Mouse (Mus musculus) MEL (cell line): ENCODE data around the gene Smarcc2.

Source experiments
- MAX ChIP-seq: IDR thresholded peaks from 2 replicates; pipeline ENCODE4 v1.6.1; 2011; ENCODE audit warnings: low read length, improper control_type of control experiment
- MAZ ChIP-seq: IDR thresholded peaks from 2 replicates; pipeline ENCODE4 v1.6.1; 2012; ENCODE audit warnings: low read depth, mild to moderate bottlenecking, inconsistent platforms, low read length, improper control_type of control experiment
- TAL1 ChIP-seq: IDR thresholded peaks from 2 replicates; pipeline ENCODE4 v1.6.1; 2012; ENCODE audit warnings: mild to moderate bottlenecking, inconsistent platforms, low read length, moderate library complexity, mixed read lengths
- ZC3H11A ChIP-seq: IDR thresholded peaks from 2 replicates; pipeline ENCODE4 v1.6.1; 2012; ENCODE audit warnings: low read depth, mild to moderate bottlenecking, inconsistent platforms, low read length, improper control_type of control experiment
- ZNF384 ChIP-seq: IDR thresholded peaks from 2 replicates; pipeline ENCODE4 v1.6.1; 2012; ENCODE audit warnings: low read depth, mild to moderate bottlenecking, inconsistent platforms, low read length, improper control_type of control experiment

DNA sequence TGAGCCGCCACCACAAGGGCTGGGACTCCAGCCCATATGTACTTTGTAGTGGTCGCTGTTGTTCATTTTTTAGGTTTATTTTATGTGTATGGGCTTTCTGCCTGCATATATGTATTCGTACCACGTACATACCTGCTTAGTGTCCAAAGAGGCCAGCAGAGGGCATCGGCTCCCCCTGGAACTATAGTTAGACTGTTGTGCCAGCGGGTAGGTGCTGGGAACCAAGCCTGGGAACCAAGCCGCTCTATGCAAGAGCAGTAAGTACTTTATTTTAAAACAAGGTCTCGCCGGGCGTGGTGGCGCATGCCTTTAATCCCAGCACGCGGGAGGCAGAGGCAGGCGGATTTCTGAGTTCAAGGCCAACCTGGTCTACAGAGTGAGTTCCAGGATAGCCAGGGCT, 46.9 kb downstream of the Smarcc2 start:
- no peak for TF ChIP-seq TAL1
- TF ChIP-seq ZC3H11A = no peak
- no peak for TF ChIP-seq MAZ
- no peak for TF ChIP-seq MAX
- no peak for TF ChIP-seq ZNF384
